Mouse (Mus musculus): ENCODE results near the gene Wnt8b.

DNA sequence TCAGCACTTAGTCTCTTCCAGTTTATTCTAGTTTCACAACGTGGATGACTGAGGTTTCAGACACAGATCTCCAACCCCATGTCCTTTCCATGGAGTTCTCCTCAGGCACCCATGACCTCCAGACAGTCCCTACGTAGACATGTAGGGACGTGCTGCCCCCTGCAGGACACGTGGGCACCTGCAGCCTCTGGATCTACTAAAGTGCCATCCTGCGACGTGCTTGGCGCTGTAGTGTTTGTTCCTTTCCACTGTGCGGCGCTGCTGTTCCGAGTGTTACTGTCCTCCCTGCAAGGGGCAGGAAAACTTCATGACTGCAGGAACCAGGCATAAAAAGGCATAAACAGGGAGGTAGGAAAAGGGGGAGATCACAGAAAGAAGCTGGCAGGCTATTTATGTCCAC, 19.1 kb upstream of the Wnt8b start:
- TF ChIP-seq POLR2AphosphoS2 (IDR thresholded peaks at IDR 0.05; ENCODE audit: low read depth, low read length) (no peak), SMC3 (IDR thresholded peaks at IDR 0.05; ENCODE audit: low read depth, low read length) (peak; percentile 99), POLR2A (IDR thresholded peaks at IDR 0.05; ENCODE audit: low read depth, low read length) (no peak), RAD21 (IDR thresholded peaks at IDR 0.05; ENCODE audit: low read depth, low read length) (peak; percentile 96)

Data from CH12.LX (cell line).